Mouse (Mus musculus): ENCODE measurements around the gene Ndnf. TPM values are rescaled to one million over a fixed set of nuclear protein-coding genes. Genes with fewer than 3 reads are reported as not detected.

The Ndnf gene
- total RNA-seq, 2 experiments from 2014 or later: 9.2 to 13.1 TPM

- intact Hi-C loops (cut with DNase I): no loop called here
- DNase-seq (ENCODE audit: low spot score in 2 of 2): no peak
These were observed 71.9 kb downstream of the Ndnf start for GRCm38 (mm10) chr6:65743144-65743870.

GRCm38 (mm10) chr6:65743871-65744202, 72.4 kb downstream of the Ndnf start:
- DNase-seq (ENCODE audit: low spot score in 2 of 2): no peak
- intact Hi-C loops (cut with DNase I): no loop called here

- DNase-seq (ENCODE audit: low spot score in 2 of 2): no peak
- intact Hi-C loops (cut with DNase I): no loop called here
These were observed 86.8 kb downstream of the Ndnf start for GRCm38 (mm10) chr6:65758214-65758613.

- DNase-seq (ENCODE audit: low spot score in 2 of 2): no peak
- intact Hi-C loops (cut with DNase I): no loop called here
These were observed 87.8 kb downstream of the Ndnf start for GRCm38 (mm10) chr6:65759174-65759573.

- intact Hi-C loops (cut with DNase I): no loop called here
These were observed 88.7 kb downstream of the Ndnf start for GRCm38 (mm10) chr6:65760073-65760472.

More at GRCm38 (mm10) chr6:65760073-65760472, 88.7 kb downstream of the Ndnf start:
- DNase-seq (ENCODE audit: low spot score in 2 of 2): no peak

Other genes starting within 250 kb of the Ndnf start
- under 1 TPM in 1 of 2 experiments, not detected in 1; 0.30 TPM for gene Tnip3, start 146.3 kb upstream of the Ndnf start, total RNA-seq (2021)
- gene Prdm5, start 107.4 kb downstream of the Ndnf start, total RNA-seq (2021): 1 to 10 TPM; 3.9 to 4.8 TPM

Data from left cerebral cortex, postnatal 36 days (tissue).